Mouse (Mus musculus): ENCODE data around the gene Gm49369.

DNA sequence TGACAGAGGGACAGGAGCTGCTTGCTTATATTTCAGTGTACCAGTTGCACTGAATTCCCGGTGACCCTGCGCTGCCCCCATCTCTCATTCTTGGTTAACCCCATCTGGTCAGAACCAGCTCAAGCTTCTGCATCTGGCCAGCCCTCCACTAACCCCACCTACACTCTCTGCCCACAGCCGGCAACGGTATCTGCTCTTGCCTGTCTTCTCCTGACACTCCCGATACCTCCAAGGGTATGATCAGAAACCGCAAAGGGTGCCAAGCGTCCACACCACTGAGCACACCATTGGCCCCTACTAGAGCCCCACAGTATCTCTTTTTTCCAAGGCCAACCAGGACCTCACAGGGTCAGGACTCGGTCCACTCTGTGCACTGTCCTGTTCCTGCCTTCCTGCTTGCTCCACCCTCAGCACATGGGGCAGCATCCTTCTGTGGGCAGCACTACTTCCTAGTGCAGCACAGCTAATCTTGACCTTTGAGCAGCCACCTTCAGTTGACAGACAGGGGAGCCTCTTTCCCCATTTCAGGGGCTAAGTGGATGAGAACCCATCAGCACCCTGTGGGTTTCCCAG lies 27.7 kb downstream of the Gm49369 start:
- TF ChIP-seq HCFC1 (IDR thresholded peaks at IDR 0.05; ENCODE audit: borderline replicate concordance, insufficient read depth, low read length) (no peak), CHD2 (IDR thresholded peaks at IDR 0.05; ENCODE audit: low read depth, low read length) (no peak), ZNF384 (IDR thresholded peaks at IDR 0.05; ENCODE audit: low read depth, low read length) (no peak), ZC3H11A (IDR thresholded peaks at IDR 0.05; ENCODE audit: borderline replicate concordance, low read depth, low read length) (no peak)

Measured in ES-E14 (cell line).